ENCODE assay signal across 17 mouse cellular contexts in genomic region chr14:48172876-48173275, GRCm38 (mm10).
"Had no signal": no experiment of that assay in that cellular context is flagged by ENCODE, and none has a peak within 500 bp of the region (broad histone marks: within the 10 kb centered on the region; RNA-seq: fewer than 3 reads in every experiment).

No protein-coding gene starts in this region.

- H3K27me3 ChIP-seq: intestine, embryonic 15.5 days; kidney, embryonic 15.5 days; liver, embryonic 13.5 days; midbrain, embryonic 12.5 days; midbrain, embryonic 15.5 days; neural tube, embryonic 13.5 days had no signal

- H3K36me3 ChIP-seq: intestine, embryonic 15.5 days; liver, embryonic 13.5 days; midbrain, embryonic 12.5 days; midbrain, embryonic 15.5 days; neural tube, embryonic 13.5 days had no signal

- H3K9me3 ChIP-seq: intestine, embryonic 15.5 days; kidney, embryonic 15.5 days; liver, embryonic 13.5 days; midbrain, embryonic 12.5 days; midbrain, embryonic 15.5 days; neural tube, embryonic 13.5 days had no signal

- H3K4me3 ChIP-seq: intestine, embryonic 15.5 days; kidney, embryonic 15.5 days; left cerebral cortex, adult 2 months; liver, embryonic 13.5 days; midbrain, embryonic 12.5 days; midbrain, embryonic 15.5 days; neural tube, embryonic 13.5 days had no signal

- H3K4me1 ChIP-seq: liver, embryonic 13.5 days had no signal

- ATAC-seq: intestine, embryonic 15.5 days had no signal

- H3K4me2 ChIP-seq: intestine, embryonic 15.5 days; kidney, embryonic 15.5 days; liver, embryonic 13.5 days; midbrain, embryonic 12.5 days; midbrain, embryonic 15.5 days; neural tube, embryonic 13.5 days had no signal

- H3K27ac ChIP-seq: intestine, embryonic 15.5 days; kidney, embryonic 15.5 days; left cerebral cortex, adult 2 months; liver, embryonic 13.5 days; macrophage; midbrain, embryonic 12.5 days; midbrain, embryonic 15.5 days; neural tube, embryonic 13.5 days had no signal

- DNase-seq: kidney, adult 11 months; kidney, adult 8-10 months; kidney, postnatal 10 days; kidney, postnatal 36 days; layer of hippocampus, postnatal 36 days; liver, embryonic 13.5 days; retina, postnatal 1 day; thymus, adult 2 months; thymus, postnatal 14 days; thymus, postnatal 4 days had no signal

- H3K9ac ChIP-seq: intestine, embryonic 15.5 days; kidney, embryonic 15.5 days; liver, embryonic 13.5 days; midbrain, embryonic 12.5 days; midbrain, embryonic 15.5 days; neural tube, embryonic 13.5 days had no signal
